Mouse (Mus musculus): ENCODE measurements around the gene Jag2. TPM values are rescaled to one million over a fixed set of nuclear protein-coding genes. Genes with fewer than 3 reads are reported as not detected.

Jag2 gene
- polyA plus RNA-seq, 1 experiment = 23.0 TPM

- no peak for DNase-seq
- 48% methylated on average over 3 of the region's 3 CpGs for WGBS
- no peak for TF ChIP-seq POLR2A (IDR thresholded peaks at IDR 0.05; ENCODE audit: borderline replicate concordance, insufficient read depth, low read length)
- no peak for TF ChIP-seq CTCF (IDR thresholded peaks at IDR 0.05; ENCODE audit: borderline replicate concordance, insufficient read depth, low read depth, low read length)
Measured at GRCm38 (mm10) chr12:112922541-112922940, 7.0 kb downstream of the Jag2 start.

GRCm38 (mm10) chr12:112921518-112921917 is 8.1 kb downstream of the Jag2 start:
- no peak for TF ChIP-seq CTCF (IDR thresholded peaks at IDR 0.05; ENCODE audit: borderline replicate concordance, insufficient read depth, low read depth, low read length)
- no peak for TF ChIP-seq POLR2A (IDR thresholded peaks at IDR 0.05; ENCODE audit: borderline replicate concordance, insufficient read depth, low read length)
- DNase-seq = no peak
- 88% methylated on average over 12 of the region's 12 CpGs for WGBS
- H3K4me3 ChIP-seq (replicated peaks; ENCODE audit: insufficient read depth, low read depth, low read length) = no peak overlapping the region
- no peaks in the 10 kb centered on the region for H3K27me3 ChIP-seq (ENCODE audit: control insufficient read depth, insufficient read depth, low read length)
- peaks cover 11% of the 10 kb centered on the region for H3K4me1 ChIP-seq (ENCODE audit: control insufficient read depth, insufficient read depth, low read length)
- no peak overlapping the region for H3K27ac ChIP-seq (ENCODE audit: insufficient read depth, low read length)

More at GRCm38 (mm10) chr12:112922541-112922940, 7.0 kb downstream of the Jag2 start:
- Histone ChIP-seq H3K27ac (ENCODE audit: insufficient read depth, low read length) (no peak overlapping the region), H3K27me3 (ENCODE audit: control insufficient read depth, insufficient read depth, low read length) (no peaks in the 10 kb centered on the region), H3K4me1 (ENCODE audit: control insufficient read depth, insufficient read depth, low read length) (peaks cover 10% of the 10 kb centered on the region), H3K4me3 (replicated peaks; ENCODE audit: insufficient read depth, low read depth, low read length) (no peak overlapping the region)

- no peak overlapping the region for H3K27ac ChIP-seq (ENCODE audit: insufficient read depth, low read length)
Measured at GRCm38 (mm10) chr12:112917906-112918305, 11.7 kb downstream of the Jag2 start.

GRCm38 (mm10) chr12:112917486-112917885 is 12.1 kb downstream of the Jag2 start:
- TF ChIP-seq POLR2A (IDR thresholded peaks at IDR 0.05; ENCODE audit: borderline replicate concordance, insufficient read depth, low read length) (no peak), CTCF (IDR thresholded peaks at IDR 0.05; ENCODE audit: borderline replicate concordance, insufficient read depth, low read depth, low read length) (no peak)
- no peak for DNase-seq
- H3K27me3 ChIP-seq (ENCODE audit: control insufficient read depth, insufficient read depth, low read length) = no peaks in the 10 kb centered on the region
- no peak overlapping the region for H3K4me3 ChIP-seq (replicated peaks; ENCODE audit: insufficient read depth, low read depth, low read length)
- WGBS = 85% methylated on average over 11 of the region's 11 CpGs
- no peak overlapping the region for H3K27ac ChIP-seq (ENCODE audit: insufficient read depth, low read length)
- peaks cover 20% of the 10 kb centered on the region for H3K4me1 ChIP-seq (ENCODE audit: control insufficient read depth, insufficient read depth, low read length)

More at GRCm38 (mm10) chr12:112917906-112918305, 11.7 kb downstream of the Jag2 start:
- H3K4me3 ChIP-seq (replicated peaks; ENCODE audit: insufficient read depth, low read depth, low read length) = no peak overlapping the region
- DNase-seq = no peak
- WGBS = 83% methylated on average over 8 of the region's 8 CpGs
- peaks cover 24% of the 10 kb centered on the region for H3K4me1 ChIP-seq (ENCODE audit: control insufficient read depth, insufficient read depth, low read length)
- no peaks in the 10 kb centered on the region for H3K27me3 ChIP-seq (ENCODE audit: control insufficient read depth, insufficient read depth, low read length)
- TF ChIP-seq CTCF (IDR thresholded peaks at IDR 0.05; ENCODE audit: borderline replicate concordance, insufficient read depth, low read depth, low read length) (no peak), POLR2A (IDR thresholded peaks at IDR 0.05; ENCODE audit: borderline replicate concordance, insufficient read depth, low read length) (no peak)

- no peak for DNase-seq
- Histone ChIP-seq H3K4me3 (replicated peaks; ENCODE audit: insufficient read depth, low read depth, low read length) (no peak overlapping the region), H3K4me1 (ENCODE audit: control insufficient read depth, insufficient read depth, low read length) (peaks cover 19% of the 10 kb centered on the region), H3K27me3 (ENCODE audit: control insufficient read depth, insufficient read depth, low read length) (no peaks in the 10 kb centered on the region), H3K27ac (ENCODE audit: insufficient read depth, low read length) (no peak overlapping the region)
- WGBS = 59% methylated on average over 16 of the region's 16 CpGs
- TF ChIP-seq POLR2A (IDR thresholded peaks at IDR 0.05; ENCODE audit: borderline replicate concordance, insufficient read depth, low read length) = no peak
- TF ChIP-seq CTCF (IDR thresholded peaks at IDR 0.05; ENCODE audit: borderline replicate concordance, insufficient read depth, low read depth, low read length) = no peak
Measured at GRCm38 (mm10) chr12:112916698-112917400, 12.7 kb downstream of the Jag2 start.

- TF ChIP-seq CTCF (IDR thresholded peaks at IDR 0.05; ENCODE audit: borderline replicate concordance, insufficient read depth, low read depth, low read length) = no peak
- no peak for TF ChIP-seq POLR2A (IDR thresholded peaks at IDR 0.05; ENCODE audit: borderline replicate concordance, insufficient read depth, low read length)
- Histone ChIP-seq H3K27ac (ENCODE audit: insufficient read depth, low read length) (no peak overlapping the region), H3K4me1 (ENCODE audit: control insufficient read depth, insufficient read depth, low read length) (peaks cover 19% of the 10 kb centered on the region), H3K27me3 (ENCODE audit: control insufficient read depth, insufficient read depth, low read length) (no peaks in the 10 kb centered on the region), H3K4me3 (replicated peaks; ENCODE audit: insufficient read depth, low read depth, low read length) (no peak overlapping the region)
- no peak for DNase-seq
- 62% methylated on average over 13 of the region's 13 CpGs for WGBS
Measured at GRCm38 (mm10) chr12:112915587-112915986, 14.0 kb downstream of the Jag2 start.

GRCm38 (mm10) chr12:112914527-112914926 is 15.0 kb downstream of the Jag2 start:
- Histone ChIP-seq H3K27ac (ENCODE audit: insufficient read depth, low read length) (no peak overlapping the region), H3K4me1 (ENCODE audit: control insufficient read depth, insufficient read depth, low read length) (peaks cover 19% of the 10 kb centered on the region), H3K27me3 (ENCODE audit: control insufficient read depth, insufficient read depth, low read length) (no peaks in the 10 kb centered on the region), H3K4me3 (replicated peaks; ENCODE audit: insufficient read depth, low read depth, low read length) (no peak overlapping the region)
- WGBS = 72% methylated on average over 11 of the region's 11 CpGs
- TF ChIP-seq CTCF (IDR thresholded peaks at IDR 0.05; ENCODE audit: borderline replicate concordance, insufficient read depth, low read depth, low read length) (no peak), POLR2A (IDR thresholded peaks at IDR 0.05; ENCODE audit: borderline replicate concordance, insufficient read depth, low read length) (no peak)
- DNase-seq = no peak

Data from cerebellum, adult 2 months (tissue).